Mouse (Mus musculus): ENCODE data around the gene Nckap5. TPM values are rescaled to one million over a fixed set of nuclear protein-coding genes. Genes with fewer than 3 reads are reported as not detected.
A peak's percentile ranks its signal among the peaks of the same experiment; 100 is the strongest.

The Nckap5 gene
- polyA plus RNA-seq, 1 experiment from 2014 or later, result 0.67 TPM

- no peaks in the 10 kb centered on the region for H3K4me1 ChIP-seq (replicated peaks; ENCODE audit: control insufficient read depth, insufficient read depth, low read length)
- no peak overlapping the region for H3K4me3 ChIP-seq (ENCODE audit: low read depth, low read length)
- H3K36me3 ChIP-seq (ENCODE audit: control insufficient read depth, insufficient read depth, low read length), result no peaks in the 10 kb centered on the region
- WGBS, result 62% methylated on average over 5 of the region's 5 CpGs
- DNase-seq (ENCODE audit: low spot score), result no peak
- no peak overlapping the region for H3K27ac ChIP-seq (ENCODE audit: low read depth, low read length)
- no peak overlapping the region for H3K4me2 ChIP-seq
- no peaks in the 10 kb centered on the region for H3K9me3 ChIP-seq (ENCODE audit: control insufficient read depth, low read length)
- H3K9ac ChIP-seq (ENCODE audit: low read depth, low read length), result no peak overlapping the region
- no peak for ATAC-seq (replicated peaks; ENCODE audit: low FRiP score)
- H3K27me3 ChIP-seq (replicated peaks; ENCODE audit: control insufficient read depth, insufficient read depth, low read length), result no peaks in the 10 kb centered on the region
Measured at GRCm38 (mm10) chr1:126511835-126512445, 318.7 kb downstream of the Nckap5 start.

GRCm38 (mm10) chr1:126504717-126505116 is 325.9 kb downstream of the Nckap5 start:
- 67% methylated on average over 4 of the region's 4 CpGs for WGBS
- Histone ChIP-seq H3K4me3 (ENCODE audit: low read depth, low read length) (no peak overlapping the region), H3K9ac (ENCODE audit: low read depth, low read length) (no peak overlapping the region), H3K9me3 (ENCODE audit: control insufficient read depth, low read length) (no peaks in the 10 kb centered on the region), H3K36me3 (ENCODE audit: control insufficient read depth, insufficient read depth, low read length) (no peaks in the 10 kb centered on the region), H3K27ac (ENCODE audit: low read depth, low read length) (no peak overlapping the region), H3K27me3 (replicated peaks; ENCODE audit: control insufficient read depth, insufficient read depth, low read length) (no peaks in the 10 kb centered on the region), H3K4me1 (replicated peaks; ENCODE audit: control insufficient read depth, insufficient read depth, low read length) (no peaks in the 10 kb centered on the region), H3K4me2 (no peak overlapping the region)
- DNase-seq (ENCODE audit: low spot score), result no peak
- ATAC-seq (replicated peaks; ENCODE audit: low FRiP score), result no peak

- ATAC-seq (replicated peaks; ENCODE audit: low FRiP score) (no peak), DNase-seq (ENCODE audit: low spot score) (no peak)
- H3K9ac ChIP-seq (ENCODE audit: low read depth, low read length), result no peak overlapping the region
- H3K4me2 ChIP-seq, result no peak overlapping the region
- H3K4me3 ChIP-seq (ENCODE audit: low read depth, low read length), result no peak overlapping the region
- H3K4me1 ChIP-seq (replicated peaks; ENCODE audit: control insufficient read depth, insufficient read depth, low read length), result no peaks in the 10 kb centered on the region
- no peaks in the 10 kb centered on the region for H3K27me3 ChIP-seq (replicated peaks; ENCODE audit: control insufficient read depth, insufficient read depth, low read length)
- no peak overlapping the region for H3K27ac ChIP-seq (ENCODE audit: low read depth, low read length)
- WGBS, result 78% methylated on average over 2 of the region's 2 CpGs
- H3K36me3 ChIP-seq (ENCODE audit: control insufficient read depth, insufficient read depth, low read length), result no peaks in the 10 kb centered on the region
- no peaks in the 10 kb centered on the region for H3K9me3 ChIP-seq (ENCODE audit: control insufficient read depth, low read length)
Measured at GRCm38 (mm10) chr1:126502741-126503140, 327.9 kb downstream of the Nckap5 start.

- no peaks in the 10 kb centered on the region for H3K9me3 ChIP-seq (ENCODE audit: control insufficient read depth, low read length)
- no peak overlapping the region for H3K4me2 ChIP-seq
- no peak overlapping the region for H3K27ac ChIP-seq (ENCODE audit: low read depth, low read length)
- H3K9ac ChIP-seq (ENCODE audit: low read depth, low read length), result no peak overlapping the region
- no peak overlapping the region for H3K4me3 ChIP-seq (ENCODE audit: low read depth, low read length)
- peaks cover 9% of the 10 kb centered on the region for H3K27me3 ChIP-seq (replicated peaks; ENCODE audit: control insufficient read depth, insufficient read depth, low read length)
- WGBS, result 70% methylated on average over 7 of the region's 7 CpGs
- no peaks in the 10 kb centered on the region for H3K36me3 ChIP-seq (ENCODE audit: control insufficient read depth, insufficient read depth, low read length)
- H3K4me1 ChIP-seq (replicated peaks; ENCODE audit: control insufficient read depth, insufficient read depth, low read length), result no peaks in the 10 kb centered on the region
- ATAC-seq (replicated peaks; ENCODE audit: low FRiP score) (no peak), DNase-seq (ENCODE audit: low spot score) (no peak)
Measured at GRCm38 (mm10) chr1:126496722-126497121, 333.9 kb downstream of the Nckap5 start.

- no peak for ATAC-seq (replicated peaks; ENCODE audit: low FRiP score)
- 7% methylated on average over 35 of the region's 35 CpGs for WGBS
Measured at GRCm38 (mm10) chr1:126492206-126493071, 338.2 kb downstream of the Nckap5 start.

GRCm38 (mm10) chr1:126491412-126491811 is 339.2 kb downstream of the Nckap5 start:
- ATAC-seq (replicated peaks; ENCODE audit: low FRiP score), result no peak

More at GRCm38 (mm10) chr1:126492206-126493071, 338.2 kb downstream of the Nckap5 start:
- H3K27me3 ChIP-seq (replicated peaks; ENCODE audit: control insufficient read depth, insufficient read depth, low read length), result peaks cover 9% of the 10 kb centered on the region
- no peaks in the 10 kb centered on the region for H3K9me3 ChIP-seq (ENCODE audit: control insufficient read depth, low read length)
- H3K36me3 ChIP-seq (ENCODE audit: control insufficient read depth, insufficient read depth, low read length), result no peaks in the 10 kb centered on the region
- no peak overlapping the region for H3K9ac ChIP-seq (ENCODE audit: low read depth, low read length)
- peak overlapping the region; percentile 44 for H3K4me3 ChIP-seq (ENCODE audit: low read depth, low read length)
- DNase-seq (ENCODE audit: low spot score), result peak; percentile 41
- H3K4me1 ChIP-seq (replicated peaks; ENCODE audit: control insufficient read depth, insufficient read depth, low read length), result no peaks in the 10 kb centered on the region
- H3K4me2 ChIP-seq, result peak overlapping the region; percentile 71
- no peak overlapping the region for H3K27ac ChIP-seq (ENCODE audit: low read depth, low read length)

GRCm38 (mm10) chr1:126490256-126490655 is 340.3 kb downstream of the Nckap5 start:
- no peak overlapping the region for H3K4me2 ChIP-seq
- no peak for ATAC-seq (replicated peaks; ENCODE audit: low FRiP score)
- H3K36me3 ChIP-seq (ENCODE audit: control insufficient read depth, insufficient read depth, low read length), result no peaks in the 10 kb centered on the region
- 57% methylated on average over 6 of the region's 6 CpGs for WGBS
- peaks cover 9% of the 10 kb centered on the region for H3K27me3 ChIP-seq (replicated peaks; ENCODE audit: control insufficient read depth, insufficient read depth, low read length)
- no peak overlapping the region for H3K9ac ChIP-seq (ENCODE audit: low read depth, low read length)
- no peaks in the 10 kb centered on the region for H3K9me3 ChIP-seq (ENCODE audit: control insufficient read depth, low read length)
- H3K4me3 ChIP-seq (ENCODE audit: low read depth, low read length), result no peak overlapping the region
- no peak overlapping the region for H3K27ac ChIP-seq (ENCODE audit: low read depth, low read length)
- DNase-seq (ENCODE audit: low spot score), result no peak
- no peaks in the 10 kb centered on the region for H3K4me1 ChIP-seq (replicated peaks; ENCODE audit: control insufficient read depth, insufficient read depth, low read length)

More at GRCm38 (mm10) chr1:126491412-126491811, 339.2 kb downstream of the Nckap5 start:
- H3K4me1 ChIP-seq (replicated peaks; ENCODE audit: control insufficient read depth, insufficient read depth, low read length), result no peaks in the 10 kb centered on the region
- peaks cover 9% of the 10 kb centered on the region for H3K27me3 ChIP-seq (replicated peaks; ENCODE audit: control insufficient read depth, insufficient read depth, low read length)
- no peak overlapping the region for H3K4me3 ChIP-seq (ENCODE audit: low read depth, low read length)
- H3K9me3 ChIP-seq (ENCODE audit: control insufficient read depth, low read length), result no peaks in the 10 kb centered on the region
- no peak for DNase-seq (ENCODE audit: low spot score)
- no peak overlapping the region for H3K9ac ChIP-seq (ENCODE audit: low read depth, low read length)
- 81% methylated on average over 5 of the region's 5 CpGs for WGBS
- H3K4me2 ChIP-seq, result no peak overlapping the region
- no peaks in the 10 kb centered on the region for H3K36me3 ChIP-seq (ENCODE audit: control insufficient read depth, insufficient read depth, low read length)
- H3K27ac ChIP-seq (ENCODE audit: low read depth, low read length), result no peak overlapping the region

GRCm38 (mm10) chr1:126484664-126485087 is 345.9 kb downstream of the Nckap5 start:
- no peak overlapping the region for H3K4me2 ChIP-seq
- no peak for DNase-seq (ENCODE audit: low spot score)
- no peaks in the 10 kb centered on the region for H3K9me3 ChIP-seq (ENCODE audit: control insufficient read depth, low read length)
- WGBS, result 81% methylated on average over 6 of the region's 6 CpGs
- H3K27me3 ChIP-seq (replicated peaks; ENCODE audit: control insufficient read depth, insufficient read depth, low read length), result no peaks in the 10 kb centered on the region
- H3K27ac ChIP-seq (ENCODE audit: low read depth, low read length), result no peak overlapping the region
- H3K4me1 ChIP-seq (replicated peaks; ENCODE audit: control insufficient read depth, insufficient read depth, low read length), result no peaks in the 10 kb centered on the region
- H3K36me3 ChIP-seq (ENCODE audit: control insufficient read depth, insufficient read depth, low read length), result no peaks in the 10 kb centered on the region
- H3K4me3 ChIP-seq (ENCODE audit: low read depth, low read length), result no peak overlapping the region
- ATAC-seq (replicated peaks; ENCODE audit: low FRiP score), result no peak
- H3K9ac ChIP-seq (ENCODE audit: low read depth, low read length), result no peak overlapping the region
